Mouse (Mus musculus) myocyte (in vitro differentiated cells): Measurements from ENCODE around the gene Serpinb9g. TPM values are rescaled to one million over a fixed set of nuclear protein-coding genes. Genes with fewer than 3 reads are reported as not detected.
"Not testable (repeated sequence)": the region's sequence is repeated elsewhere in the genome, so short reads cannot be mapped to it uniquely, and the experiment has no call there.

Source experiments
- H3K27me3 ChIP-seq: one replicate; pipeline ENCODE4 v1.6.1; 2011; ENCODE audit not compliant: control insufficient read depth, insufficient read depth, insufficient read length
- H3K36me3 ChIP-seq: one replicate; pipeline ENCODE4 v1.6.1; 2011; ENCODE audit not compliant: control insufficient read depth, insufficient read depth
- H3K4me2 ChIP-seq: one replicate; pipeline ENCODE4 v1.6.1; 2011; ENCODE audit warnings: low read depth, control low read depth
- H3K4me3 ChIP-seq: one replicate; pipeline ENCODE4 v1.5.1; 2011; ENCODE audit warnings: mild to moderate bottlenecking, control low read depth, moderate library complexity
- H3K79me2 ChIP-seq: one replicate; pipeline ENCODE4 v1.6.1; 2011; ENCODE audit not compliant: control insufficient read depth, insufficient read depth
- H3ac ChIP-seq: one replicate; pipeline ENCODE4 v1.6.1; 2011; ENCODE audit not compliant: control insufficient read depth, insufficient read length
- MAX ChIP-seq: IDR thresholded peaks from one replicate; pipeline ENCODE4 v1.6.1; 2011; ENCODE audit warnings: low read depth, mild to moderate bottlenecking, control low read depth
- MYOD1 ChIP-seq, 3 experiments: IDR thresholded peaks; one replicate each; pipeline ENCODE4 v1.6.1; 2011; ENCODE audit warnings: control low read depth in 2 of 3, low read depth in 2 of 3, mild to moderate bottlenecking in 2 of 3, moderate library complexity in 1 of 3; ENCODE audit not compliant: insufficient read length in 2 of 3, control insufficient read depth in 1 of 3
- MYOG ChIP-seq, 3 experiments: IDR thresholded peaks; one replicate each; pipeline ENCODE4 v1.6.1; 2011; ENCODE audit warnings: control low read depth in 2 of 3, low read depth in 2 of 3, mild to moderate bottlenecking in 2 of 3; ENCODE audit not compliant: insufficient read length in 2 of 3, control insufficient read depth in 1 of 3, insufficient read depth in 1 of 3
- polyA plus RNA-seq: library from polyadenylated mRNA; unstranded; fragments of >200 nt; fragmentation: generic; extraction: Trizol; gene quantifications from one replicate; pipeline ENCODE4 v1.2.1, GENCODE M21; 2012; ENCODE audit warnings: missing spikeins

Gene Serpinb9g
- polyA plus RNA-seq: 0.98 TPM

GRCm38 (mm10) chr13:33484490-33484889, at the start of gene Serpinb9g:
Gene Serpinb9g (plus strand): TSS chr13:33484790.
- H3K4me3 ChIP-seq, H3K27me3 ChIP-seq, H3K4me2 ChIP-seq, H3K36me3 ChIP-seq, H3ac ChIP-seq, H3K79me2 ChIP-seq: not testable (repeated sequence)

DNA sequence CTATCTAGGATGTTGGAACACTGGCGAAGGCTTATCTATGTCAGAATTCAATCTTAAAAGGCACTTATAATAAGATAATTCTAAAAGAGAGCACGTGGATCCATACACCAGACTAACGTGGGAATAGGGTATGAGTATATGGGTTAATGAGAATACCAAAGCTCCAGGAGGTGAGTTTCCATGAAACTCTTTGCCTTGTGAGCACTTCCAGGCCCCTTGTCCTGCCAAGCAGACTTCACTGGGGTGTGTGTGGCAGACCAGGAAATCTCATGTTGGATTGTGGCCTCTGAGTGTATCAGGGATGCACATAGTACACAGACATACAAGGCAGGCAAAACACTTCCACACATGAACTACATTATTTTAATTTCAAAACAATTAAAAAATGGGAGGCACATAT, 718 bp upstream of the Serpinb9g start:
- not testable (repeated sequence) for H3K27me3 ChIP-seq, H3ac ChIP-seq, H3K79me2 ChIP-seq, H3K36me3 ChIP-seq, H3K4me3 ChIP-seq, H3K4me2 ChIP-seq

- no peaks in the 10 kb centered on the region for H3K79me2 ChIP-seq
- H3ac ChIP-seq: no peak overlapping the region
- no peak overlapping the region for H3K4me3 ChIP-seq
- no peak overlapping the region for H3K4me2 ChIP-seq
- TF ChIP-seq MYOD1 (IDR thresholded peaks at IDR 0.05; ENCODE audit: control insufficient read depth in 1 of 3, insufficient read length in 2 of 3, low read depth in 2 of 3) (no peak), MYOG (IDR thresholded peaks at IDR 0.05; ENCODE audit: control insufficient read depth in 1 of 3, insufficient read depth in 1 of 3, insufficient read length in 2 of 3, low read depth in 2 of 3) (no peak)
- no peaks in the 10 kb centered on the region for H3K36me3 ChIP-seq
- H3K27me3 ChIP-seq: no peaks in the 10 kb centered on the region
Measured at GRCm38 (mm10) chr13:33524629-33525028, 40.0 kb downstream of the Serpinb9g start.

- H3K79me2 ChIP-seq: no peaks in the 10 kb centered on the region
- no peaks in the 10 kb centered on the region for H3K27me3 ChIP-seq
- TF ChIP-seq MAX: no peak
- no peak overlapping the region for H3K4me3 ChIP-seq
- no peak overlapping the region for H3K4me2 ChIP-seq
- no peaks in the 10 kb centered on the region for H3K36me3 ChIP-seq
- no peak overlapping the region for H3ac ChIP-seq
Measured at GRCm38 (mm10) chr13:33532814-33533213, 48.2 kb downstream of the Serpinb9g start.

Other genes starting within 250 kb of the Serpinb9g start
- gene Serpinb9e, start 235.2 kb upstream of the Serpinb9g start, polyA plus RNA-seq: 0.02 TPM
- 0.07 TPM for gene Serpinb9f, start 160.7 kb upstream of the Serpinb9g start, polyA plus RNA-seq
- gene Gm11397, start 89.0 kb upstream of the Serpinb9g start, polyA plus RNA-seq: not detected
- gene Serpinb6d, start 176.6 kb downstream of the Serpinb9g start, polyA plus RNA-seq: not detected